Mouse (Mus musculus): ENCODE measurements around the gene Itsn2.

DNA sequence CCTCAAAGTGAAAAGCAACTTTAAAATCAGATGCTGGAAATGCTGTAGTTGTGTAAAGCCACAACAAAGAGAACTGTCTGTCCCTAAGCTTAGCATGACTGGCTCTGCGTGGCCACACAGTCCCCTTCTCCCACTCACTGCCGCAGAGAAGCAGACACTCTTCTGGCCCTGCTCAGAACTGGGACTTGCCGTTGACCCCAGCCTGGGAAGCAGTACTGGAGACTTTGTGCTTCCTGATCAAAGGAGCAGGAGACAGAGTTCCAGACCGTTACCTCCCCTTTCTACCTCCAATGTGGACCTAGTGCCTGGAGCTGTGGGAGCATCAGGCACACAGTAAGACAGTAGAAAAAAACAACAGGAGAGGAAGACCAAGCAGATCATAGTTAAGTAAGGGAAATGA lies 139.9 kb downstream of the Itsn2 start:
- TF ChIP-seq POLR2A (IDR thresholded peaks at IDR 0.05; ENCODE audit: control insufficient read depth, low read depth, low read length) (no peak), CTCF (IDR thresholded peaks at IDR 0.05; ENCODE audit: control insufficient read depth, insufficient read depth, insufficient replicate concordance, low read depth, low read length) (no peak)
